Mouse (Mus musculus): ENCODE results near the gene Ppp1r3c. TPM values are rescaled to one million over a fixed set of nuclear protein-coding genes. Genes with fewer than 3 reads are reported as not detected.
A peak's percentile ranks its signal among the peaks of the same experiment; 100 is the strongest.

Ppp1r3c gene
- polyA plus RNA-seq, 1 experiment from 2014 or later: 14.4 TPM

- Histone ChIP-seq H3K4me2 (ENCODE audit: low read length) (no peak overlapping the region), H3K4me3 (replicated peaks; ENCODE audit: low read depth, low read length) (no peak overlapping the region), H3K4me1 (ENCODE audit: control insufficient read depth, insufficient read depth, low read length) (no peaks in the 10 kb centered on the region), H3K27ac (replicated peaks; ENCODE audit: low read depth, low read length) (no peak overlapping the region), H3K9ac (replicated peaks; ENCODE audit: low read length) (no peak overlapping the region), H3K27me3 (ENCODE audit: control insufficient read depth, insufficient read depth, low read length) (no peaks in the 10 kb centered on the region), H3K9me3 (ENCODE audit: control insufficient read depth, low read length) (no peaks in the 10 kb centered on the region), H3K36me3 (ENCODE audit: control insufficient read depth, insufficient read depth, low read length) (no peaks in the 10 kb centered on the region)
- ATAC-seq (ENCODE audit: low FRiP score, low TSS enrichment) (no peak), DNase-seq (no peak)
- 88% methylated on average over 5 of the region's 5 CpGs for WGBS
Measured at GRCm38 (mm10) chr19:36764451-36764850, 28.0 kb upstream of the Ppp1r3c start.

GRCm38 (mm10) chr19:36748996-36749395, 12.5 kb upstream of the Ppp1r3c start:
- Histone ChIP-seq H3K36me3 (ENCODE audit: control insufficient read depth, insufficient read depth, low read length) (no peaks in the 10 kb centered on the region), H3K9me3 (ENCODE audit: control insufficient read depth, low read length) (no peaks in the 10 kb centered on the region), H3K9ac (replicated peaks; ENCODE audit: low read length) (no peak overlapping the region), H3K4me2 (ENCODE audit: low read length) (no peak overlapping the region), H3K27ac (replicated peaks; ENCODE audit: low read depth, low read length) (no peak overlapping the region), H3K4me3 (replicated peaks; ENCODE audit: low read depth, low read length) (no peak overlapping the region), H3K4me1 (ENCODE audit: control insufficient read depth, insufficient read depth, low read length) (no peaks in the 10 kb centered on the region), H3K27me3 (ENCODE audit: control insufficient read depth, insufficient read depth, low read length) (no peaks in the 10 kb centered on the region)
- DNase-seq (no peak), ATAC-seq (ENCODE audit: low FRiP score, low TSS enrichment) (no peak)

DNA sequence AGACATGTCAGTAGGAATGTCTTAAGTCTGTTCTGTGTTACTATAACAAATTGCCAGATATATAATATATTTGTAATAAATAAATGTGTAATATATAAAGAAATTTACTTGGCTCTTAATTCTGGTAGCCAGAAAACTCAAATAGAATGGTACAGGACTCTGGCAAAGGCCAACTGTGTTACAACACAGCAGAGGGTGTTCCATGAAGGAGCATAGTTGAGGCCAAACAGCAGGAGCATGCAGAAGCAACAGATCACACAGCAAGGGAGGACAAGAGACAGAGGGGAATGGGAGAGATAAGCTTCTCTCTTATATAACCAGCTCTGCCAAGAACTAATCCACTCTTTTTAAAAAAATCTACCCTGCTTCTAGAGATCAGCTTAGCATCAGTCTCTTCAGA, 5.9 kb upstream of the Ppp1r3c start:
- Histone ChIP-seq H3K4me2 (ENCODE audit: low read length) (no peak overlapping the region), H3K9me3 (ENCODE audit: control insufficient read depth, low read length) (peaks cover 2% of the 10 kb centered on the region; the same call in 1 of the 2 replicates), H3K27me3 (ENCODE audit: control insufficient read depth, insufficient read depth, low read length) (no peaks in the 10 kb centered on the region), H3K4me3 (replicated peaks; ENCODE audit: low read depth, low read length) (no peak overlapping the region), H3K9ac (replicated peaks; ENCODE audit: low read length) (no peak overlapping the region), H3K4me1 (ENCODE audit: control insufficient read depth, insufficient read depth, low read length) (no peaks in the 10 kb centered on the region), H3K27ac (replicated peaks; ENCODE audit: low read depth, low read length) (no peak overlapping the region), H3K36me3 (ENCODE audit: control insufficient read depth, insufficient read depth, low read length) (no peaks in the 10 kb centered on the region)
- DNase-seq (no peak), ATAC-seq (ENCODE audit: low FRiP score, low TSS enrichment) (no peak)

DNA sequence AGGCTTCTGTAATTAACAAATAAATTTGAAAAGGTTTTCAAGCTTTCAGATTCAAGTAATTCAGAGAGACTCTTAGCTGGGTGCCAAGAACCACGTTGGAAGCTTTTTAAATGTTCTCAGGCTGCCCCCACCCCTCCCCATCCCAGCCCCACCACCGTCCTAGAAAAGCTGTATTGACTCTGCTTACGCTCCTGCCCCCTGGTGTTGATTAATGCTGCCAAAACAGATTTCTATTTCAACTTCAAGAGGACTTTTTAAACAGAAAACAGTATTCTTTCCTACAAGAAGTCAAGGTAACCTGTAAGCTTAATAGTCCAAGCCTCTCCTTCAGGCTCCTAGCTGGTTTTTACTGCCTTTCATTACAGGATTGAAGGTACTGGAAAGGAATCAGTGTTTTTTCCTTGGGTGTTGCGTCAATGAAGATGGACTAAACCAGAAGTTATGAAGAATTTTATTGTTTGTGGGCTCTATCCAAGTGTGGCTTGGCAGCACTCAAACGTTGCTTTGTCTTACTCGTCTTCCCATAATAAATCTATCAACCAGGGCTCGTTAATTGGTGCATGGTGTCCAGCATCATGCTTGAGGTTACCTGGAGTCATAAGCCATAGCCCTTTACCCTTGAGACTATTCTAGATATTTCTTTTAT, 3.2 kb upstream of the Ppp1r3c start:
- ATAC-seq (ENCODE audit: low FRiP score, low TSS enrichment): no peak
- WGBS: 68% methylated on average over 7 of the region's 7 CpGs
- DNase-seq: peak; percentile 19
- no peak overlapping the region for H3K4me2 ChIP-seq (ENCODE audit: low read length)
- H3K27ac ChIP-seq (replicated peaks; ENCODE audit: low read depth, low read length): no peak overlapping the region
- no peaks in the 10 kb centered on the region for H3K27me3 ChIP-seq (ENCODE audit: control insufficient read depth, insufficient read depth, low read length)
- H3K9me3 ChIP-seq (ENCODE audit: control insufficient read depth, low read length): peaks cover 2% of the 10 kb centered on the region; the same call in 1 of the 2 replicates
- no peak overlapping the region for H3K9ac ChIP-seq (replicated peaks; ENCODE audit: low read length)
- no peaks in the 10 kb centered on the region for H3K36me3 ChIP-seq (ENCODE audit: control insufficient read depth, insufficient read depth, low read length)
- H3K4me3 ChIP-seq (replicated peaks; ENCODE audit: low read depth, low read length): no peak overlapping the region
- no peaks in the 10 kb centered on the region for H3K4me1 ChIP-seq (ENCODE audit: control insufficient read depth, insufficient read depth, low read length)

DNA sequence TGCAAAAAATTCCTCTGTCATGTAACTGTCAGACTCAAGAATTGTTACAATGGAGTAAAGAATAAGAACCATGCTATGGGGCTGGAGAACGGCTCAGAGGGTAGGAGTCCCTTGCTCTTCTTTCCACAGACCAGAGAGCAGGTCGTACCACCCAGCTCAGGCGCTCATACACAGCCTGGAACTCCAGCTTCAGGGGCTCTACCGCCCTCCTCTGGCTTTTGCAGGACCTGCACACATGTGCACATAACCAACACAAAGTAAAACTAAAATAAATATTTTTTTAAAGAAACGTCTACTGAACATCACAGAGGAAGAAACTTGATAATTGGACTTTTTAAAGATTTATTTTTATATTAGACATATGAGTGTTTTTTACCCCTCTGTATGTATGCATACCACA, 1.6 kb upstream of the Ppp1r3c start:
- WGBS: 79% methylated on average over 5 of the region's 5 CpGs
- no peaks in the 10 kb centered on the region for H3K36me3 ChIP-seq (ENCODE audit: control insufficient read depth, insufficient read depth, low read length)
- no peak overlapping the region for H3K4me2 ChIP-seq (ENCODE audit: low read length)
- H3K4me3 ChIP-seq (replicated peaks; ENCODE audit: low read depth, low read length): no peak overlapping the region
- no peaks in the 10 kb centered on the region for H3K4me1 ChIP-seq (ENCODE audit: control insufficient read depth, insufficient read depth, low read length)
- no peak overlapping the region for H3K9ac ChIP-seq (replicated peaks; ENCODE audit: low read length)
- DNase-seq: no peak
- ATAC-seq (ENCODE audit: low FRiP score, low TSS enrichment): no peak
- H3K9me3 ChIP-seq (ENCODE audit: control insufficient read depth, low read length): peaks cover 2% of the 10 kb centered on the region; the same call in 1 of the 2 replicates
- no peak overlapping the region for H3K27ac ChIP-seq (replicated peaks; ENCODE audit: low read depth, low read length)
- no peaks in the 10 kb centered on the region for H3K27me3 ChIP-seq (ENCODE audit: control insufficient read depth, insufficient read depth, low read length)

DNA sequence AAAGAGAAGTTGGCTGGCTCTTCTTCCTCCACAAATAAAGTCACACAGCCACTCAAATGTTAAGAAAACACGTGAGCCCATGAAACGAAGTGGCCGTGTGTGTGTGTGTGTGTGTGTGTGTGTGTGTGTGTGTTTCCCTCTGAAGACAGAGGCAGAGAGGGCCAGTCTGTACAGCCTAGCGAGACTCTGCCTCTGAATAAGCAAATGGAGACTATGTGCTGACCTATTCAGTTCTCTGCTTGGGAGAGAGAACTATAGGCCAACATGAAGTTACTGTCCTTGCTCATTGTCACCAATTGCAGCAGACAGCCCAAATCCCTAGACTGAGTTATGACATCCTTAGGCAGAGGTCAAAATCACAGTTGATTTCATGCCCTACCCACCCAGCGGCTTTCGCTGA, 634 bp upstream of the Ppp1r3c start:
- DNase-seq: no peak
- Histone ChIP-seq H3K4me3 (replicated peaks; ENCODE audit: low read depth, low read length) (peak overlapping the region; percentile 54), H3K36me3 (ENCODE audit: control insufficient read depth, insufficient read depth, low read length) (no peaks in the 10 kb centered on the region), H3K9ac (replicated peaks; ENCODE audit: low read length) (peak overlapping the region; percentile 67), H3K4me1 (ENCODE audit: control insufficient read depth, insufficient read depth, low read length) (no peaks in the 10 kb centered on the region), H3K9me3 (ENCODE audit: control insufficient read depth, low read length) (peaks cover 2% of the 10 kb centered on the region; the same call in 1 of the 2 replicates), H3K4me2 (ENCODE audit: low read length) (peak overlapping the region; percentile 93), H3K27me3 (ENCODE audit: control insufficient read depth, insufficient read depth, low read length) (no peaks in the 10 kb centered on the region), H3K27ac (replicated peaks; ENCODE audit: low read depth, low read length) (peak overlapping the region; percentile 67; the same call in 1 of the 2 replicates)
- 38% methylated on average over 6 of the region's 6 CpGs for WGBS
- ATAC-seq (ENCODE audit: low FRiP score, low TSS enrichment): peak; percentile 38; the same call in 1 of the 2 replicates

GRCm38 (mm10) chr19:36734308-36735038, 2.0 kb downstream of the Ppp1r3c start:
- 78% methylated on average over 10 of the region's 10 CpGs for WGBS

DNA sequence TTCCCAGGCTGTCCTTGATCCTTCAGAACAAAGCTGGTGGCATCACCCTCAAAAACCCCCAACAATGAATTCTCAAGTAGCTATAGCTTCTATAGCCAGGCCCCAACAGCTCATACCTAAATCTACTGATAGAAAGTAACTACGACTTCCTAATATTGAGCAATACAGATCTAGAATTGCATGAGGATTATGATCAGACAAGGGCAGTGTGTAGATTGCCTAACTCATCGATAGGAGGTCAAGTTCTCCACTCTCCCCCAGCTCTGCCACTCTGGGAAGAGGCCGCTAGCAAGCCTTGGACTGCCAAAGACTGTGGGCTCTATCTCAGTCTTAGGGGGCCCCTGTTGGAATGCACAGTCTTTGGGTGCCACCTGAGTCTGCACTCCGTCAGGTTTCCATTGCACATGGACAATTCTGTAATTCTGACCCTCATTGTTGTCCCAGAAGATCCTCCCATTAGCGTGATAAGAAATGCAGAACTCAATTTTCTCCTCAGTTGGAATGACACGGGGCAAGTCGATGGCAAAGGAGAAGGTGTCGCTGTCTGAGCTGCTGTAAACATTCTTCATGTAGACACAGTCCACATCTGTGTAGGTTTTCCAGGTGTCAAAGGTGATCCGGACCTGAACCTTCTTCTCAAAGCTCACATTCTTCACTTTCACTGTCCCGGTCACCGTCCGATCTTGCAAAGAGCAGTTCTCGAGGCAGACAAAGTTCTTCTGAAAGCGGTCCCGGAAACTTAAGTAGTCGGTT, 3.1 kb downstream of the Ppp1r3c start:
- Histone ChIP-seq H3K27me3 (ENCODE audit: control insufficient read depth, insufficient read depth, low read length) (no peaks in the 10 kb centered on the region), H3K4me3 (replicated peaks; ENCODE audit: low read depth, low read length) (no peak overlapping the region), H3K36me3 (ENCODE audit: control insufficient read depth, insufficient read depth, low read length) (no peaks in the 10 kb centered on the region), H3K27ac (replicated peaks; ENCODE audit: low read depth, low read length) (no peak overlapping the region), H3K4me2 (ENCODE audit: low read length) (no peak overlapping the region), H3K4me1 (ENCODE audit: control insufficient read depth, insufficient read depth, low read length) (no peaks in the 10 kb centered on the region), H3K9me3 (ENCODE audit: control insufficient read depth, low read length) (peaks cover under 1% of the 10 kb centered on the region; the same call in 1 of the 2 replicates), H3K9ac (replicated peaks; ENCODE audit: low read length) (no peak overlapping the region)
- DNase-seq: no peak
- WGBS: 96% methylated on average over 16 of the region's 16 CpGs
- no peak for ATAC-seq (ENCODE audit: low FRiP score, low TSS enrichment)

More at GRCm38 (mm10) chr19:36734308-36735038, 2.0 kb downstream of the Ppp1r3c start:
- Histone ChIP-seq H3K4me1 (ENCODE audit: control insufficient read depth, insufficient read depth, low read length) (no peaks in the 10 kb centered on the region), H3K4me3 (replicated peaks; ENCODE audit: low read depth, low read length) (no peak overlapping the region), H3K4me2 (ENCODE audit: low read length) (no peak overlapping the region), H3K27me3 (ENCODE audit: control insufficient read depth, insufficient read depth, low read length) (no peaks in the 10 kb centered on the region), H3K27ac (replicated peaks; ENCODE audit: low read depth, low read length) (no peak overlapping the region), H3K36me3 (ENCODE audit: control insufficient read depth, insufficient read depth, low read length) (no peaks in the 10 kb centered on the region), H3K9me3 (ENCODE audit: control insufficient read depth, low read length) (peaks cover 2% of the 10 kb centered on the region; the same call in 1 of the 2 replicates), H3K9ac (replicated peaks; ENCODE audit: low read length) (no peak overlapping the region)
- DNase-seq: no peak
- no peak for ATAC-seq (ENCODE audit: low FRiP score, low TSS enrichment)
